Mouse (Mus musculus): ENCODE data around the gene Gng11. TPM values are rescaled to one million over a fixed set of nuclear protein-coding genes. Genes with fewer than 3 reads are reported as not detected.

Gng11 gene
- total and polyA plus RNA-seq, 3 experiments: not detected

GRCm38 (mm10) chr6:3967676-3968626, 35.8 kb upstream of the Gng11 start:
- no peaks in the 10 kb centered on the region for H3K79me2 ChIP-seq (replicated peaks; ENCODE audit: control insufficient read depth, extremely low read depth, insufficient read depth, poor library complexity, severe bottlenecking)
- peak overlapping the region; percentile 54 for H3K4me2 ChIP-seq (ENCODE audit: insufficient read depth, low read depth, poor library complexity, severe bottlenecking)
- H3K9me3 ChIP-seq (replicated peaks; ENCODE audit: low read length): no peaks in the 10 kb centered on the region
- in situ Hi-C loops (cut with MboI; ENCODE audit: low pct_ligation_motif_present, low pct_unique_long_range_greater_than_20kb, low sequenced_read_pairs) (no loop called here), dilution Hi-C loops (cut with MboI; ENCODE audit: extremely low pct_ligation_motif_present, extremely low pct_unique_long_range_greater_than_20kb, low sequenced_read_pairs) (no loop called here)
- H3K4me1 ChIP-seq (ENCODE audit: control insufficient read depth in 1 of 2, insufficient read depth in 2 of 2): no peaks in the 10 kb centered on the region; a peak in 1 of 4 replicates
- no peak overlapping the region for H3K4me3 ChIP-seq (replicated peaks in 1 of 3; ENCODE audit: low read depth in 2 of 3, low read length in 2 of 3, poor library complexity in 1 of 3)
- DNase-seq (ENCODE audit: extremely low read depth): no peak
- no peak overlapping the region for H3K27ac ChIP-seq (ENCODE audit: insufficient read depth, low read depth)
- no peaks in the 10 kb centered on the region for H3K36me3 ChIP-seq (replicated peaks in 1 of 2; ENCODE audit: control insufficient read depth in 1 of 2, insufficient read depth in 1 of 2, low read length in 1 of 2)
- TF ChIP-seq MXI1 (IDR thresholded peaks at IDR 0.05; ENCODE audit: low read depth, low read length) (no peak), ZNF384 (IDR thresholded peaks at IDR 0.05; ENCODE audit: low read depth, low read length) (no peak), JUN (IDR thresholded peaks at IDR 0.05; ENCODE audit: insufficient read depth, low read depth, low read length) (no peak), MAZ (IDR thresholded peaks at IDR 0.05; ENCODE audit: low read depth, low read length) (no peak), ELF1 (IDR thresholded peaks at IDR 0.05; ENCODE audit: low read depth, low read length) (no peak), POLR2A (IDR thresholded peaks at IDR 0.05; ENCODE audit: low read depth, low read length) (no peak), USF1 (IDR thresholded peaks at IDR 0.05; ENCODE audit: low read depth, low read length) (no peak), GABPA (IDR thresholded peaks at IDR 0.05; ENCODE audit: insufficient replicate concordance, low read depth, low read length) (no peak), NELFE (IDR thresholded peaks at IDR 0.05; ENCODE audit: low read depth, low read length) (no peak), RCOR1 (conservative IDR thresholded peaks at IDR 0.05; ENCODE audit: low read depth, low read length) (no peak), NRF1 (IDR thresholded peaks at IDR 0.05; ENCODE audit: low read depth, low read length) (no peak), POLR2AphosphoS2 (IDR thresholded peaks at IDR 0.05; ENCODE audit: low read depth, low read length) (no peak), ZKSCAN1 (IDR thresholded peaks at IDR 0.05; ENCODE audit: borderline replicate concordance, low read depth, low read length) (no peak), SMC3 (IDR thresholded peaks at IDR 0.05; ENCODE audit: low read depth, low read length) (no peak), PAX5 (IDR thresholded peaks at IDR 0.05; ENCODE audit: low read length) (no peak)
- H3K27me3 ChIP-seq (replicated peaks): no peaks in the 10 kb centered on the region
- no peak overlapping the region for H3K9ac ChIP-seq (ENCODE audit: insufficient read depth, low read depth)

DNA sequence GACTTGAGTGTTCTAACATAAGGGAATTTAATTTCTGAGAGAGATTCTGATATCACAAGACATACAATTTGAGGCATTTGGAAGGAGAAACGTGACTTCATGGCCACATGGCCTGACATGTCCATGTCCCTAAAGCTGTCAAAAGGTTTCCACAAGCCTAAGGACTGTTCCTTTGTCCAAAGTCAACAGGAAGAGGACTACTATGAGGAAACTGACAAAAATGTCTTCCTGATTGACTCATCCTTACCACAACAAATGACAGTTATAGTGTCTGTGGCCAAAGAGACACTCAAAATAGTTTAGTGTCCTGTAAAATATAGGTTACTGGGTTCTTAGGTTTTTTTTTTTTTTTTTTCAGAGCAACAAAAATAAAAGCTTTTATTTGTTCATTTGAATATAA, 30.0 kb upstream of the Gng11 start:
- peak; percentile 9 for DNase-seq (ENCODE audit: extremely low read depth)
- Histone ChIP-seq H3K36me3 (replicated peaks in 1 of 2; ENCODE audit: control insufficient read depth in 1 of 2, insufficient read depth in 1 of 2, low read length in 1 of 2) (no peaks in the 10 kb centered on the region), H3K9ac (ENCODE audit: insufficient read depth, low read depth) (no peak overlapping the region), H3K4me3 (replicated peaks in 1 of 3; ENCODE audit: low read depth in 2 of 3, low read length in 2 of 3, poor library complexity in 1 of 3) (no peak overlapping the region), H3K27me3 (replicated peaks) (no peaks in the 10 kb centered on the region), H3K79me2 (replicated peaks; ENCODE audit: control insufficient read depth, extremely low read depth, insufficient read depth, poor library complexity, severe bottlenecking) (no peaks in the 10 kb centered on the region), H3K4me2 (ENCODE audit: insufficient read depth, low read depth, poor library complexity, severe bottlenecking) (no peak overlapping the region), H3K27ac (ENCODE audit: insufficient read depth, low read depth) (no peak overlapping the region), H3K4me1 (ENCODE audit: control insufficient read depth in 1 of 2, insufficient read depth in 2 of 2) (peaks cover 0 to 5% of the 10 kb centered on the region in 2 experiments; a peak in 2 of 4 replicates), H3K9me3 (replicated peaks; ENCODE audit: low read length) (no peaks in the 10 kb centered on the region)
- TF ChIP-seq POLR2AphosphoS2 (IDR thresholded peaks at IDR 0.05; ENCODE audit: low read depth, low read length) (no peak), JUN (IDR thresholded peaks at IDR 0.05; ENCODE audit: insufficient read depth, low read depth, low read length) (no peak), ELF1 (IDR thresholded peaks at IDR 0.05; ENCODE audit: low read depth, low read length) (no peak), HCFC1 (IDR thresholded peaks at IDR 0.05; ENCODE audit: low read depth, low read length) (no peak), ETS1 (conservative IDR thresholded peaks at IDR 0.05; ENCODE audit: low read depth, low read length) (no peak), CTCF (conservative IDR thresholded peaks at IDR 0.05 in 1 of 2, IDR thresholded peaks at IDR 0.05 in 1 of 2; ENCODE audit: low read depth in 2 of 2, low read length in 2 of 2) (no peak), ZKSCAN1 (IDR thresholded peaks at IDR 0.05; ENCODE audit: borderline replicate concordance, low read depth, low read length) (no peak), UBTF (IDR thresholded peaks at IDR 0.05; ENCODE audit: low read depth, low read length) (no peak), USF1 (IDR thresholded peaks at IDR 0.05; ENCODE audit: low read depth, low read length) (no peak), MXI1 (IDR thresholded peaks at IDR 0.05; ENCODE audit: low read depth, low read length) (no peak), MAX (IDR thresholded peaks at IDR 0.05; ENCODE audit: low read length) (no peak), ZNF384 (IDR thresholded peaks at IDR 0.05; ENCODE audit: low read depth, low read length) (no peak; the same call in 1 of the 2 replicates), PAX5 (IDR thresholded peaks at IDR 0.05; ENCODE audit: low read length) (no peak)
- in situ Hi-C loops (cut with MboI; ENCODE audit: low pct_ligation_motif_present, low pct_unique_long_range_greater_than_20kb, low sequenced_read_pairs) (no loop called here), dilution Hi-C loops (cut with MboI; ENCODE audit: extremely low pct_ligation_motif_present, extremely low pct_unique_long_range_greater_than_20kb, low sequenced_read_pairs) (no loop called here)
